Mouse (Mus musculus): ENCODE measurements around the gene Ddost. TPM values are rescaled to one million over a fixed set of nuclear protein-coding genes. Genes with fewer than 3 reads are reported as not detected.

Gene Ddost
- polyA plus RNA-seq, 1 experiment from 2014 or later = 386 TPM

- Histone ChIP-seq H3K9me3 (replicated peaks) (no peaks in the 10 kb centered on the region), H3K27me3 (no peaks in the 10 kb centered on the region), H3K4me1 (peaks cover 20% of the 10 kb centered on the region), H3K36me3 (no peaks in the 10 kb centered on the region), H3K4me2 (no peak overlapping the region), H3K9ac (no peak overlapping the region), H3K4me3 (replicated peaks) (no peak overlapping the region), H3K27ac (peak overlapping the region; percentile 68)
- no peak for ATAC-seq (replicated peaks; ENCODE audit: low FRiP score)
- WGBS = 36% methylated on average over 10 of the region's 10 CpGs
Observed at GRCm38 (mm10) chr4:138343341-138343837, 38.9 kb downstream of the Ddost start.

GRCm38 (mm10) chr4:138344891-138345545 is 40.5 kb downstream of the Ddost start:
- H3K27ac ChIP-seq = no peak overlapping the region
- H3K27me3 ChIP-seq = no peaks in the 10 kb centered on the region
- no peaks in the 10 kb centered on the region for H3K9me3 ChIP-seq (replicated peaks)
- peaks cover 20% of the 10 kb centered on the region for H3K4me1 ChIP-seq
- no peak overlapping the region for H3K4me3 ChIP-seq (replicated peaks)
- ATAC-seq (replicated peaks; ENCODE audit: low FRiP score) = no peak
- H3K9ac ChIP-seq = no peak overlapping the region
- 77% methylated on average over 9 of the region's 9 CpGs for WGBS
- no peak overlapping the region for H3K4me2 ChIP-seq
- H3K36me3 ChIP-seq = no peaks in the 10 kb centered on the region

- no peak for ATAC-seq (replicated peaks; ENCODE audit: low FRiP score)
- WGBS = 93% methylated on average over 1 of the region's 1 CpGs
- H3K9me3 ChIP-seq (replicated peaks) = 0 out of 2 replicates have a peak, but pooled peaks cover 4% of the 10 kb centered on the region
Observed at GRCm38 (mm10) chr4:138347280-138347679, 42.8 kb downstream of the Ddost start.

GRCm38 (mm10) chr4:138348716-138349115 is 44.2 kb downstream of the Ddost start:
- ATAC-seq (replicated peaks; ENCODE audit: low FRiP score) = no peak
- Histone ChIP-seq H3K9me3 (replicated peaks) (0 out of 2 replicates have a peak, but pooled peaks cover 4% of the 10 kb centered on the region), H3K4me3 (replicated peaks) (no peak overlapping the region), H3K36me3 (no peaks in the 10 kb centered on the region), H3K4me1 (peaks cover 7% of the 10 kb centered on the region), H3K4me2 (no peak overlapping the region), H3K27ac (no peak overlapping the region), H3K27me3 (no peaks in the 10 kb centered on the region), H3K9ac (no peak overlapping the region)
- WGBS = 79% methylated on average over 7 of the region's 7 CpGs

More at GRCm38 (mm10) chr4:138347280-138347679, 42.8 kb downstream of the Ddost start:
- Histone ChIP-seq H3K36me3 (no peaks in the 10 kb centered on the region), H3K4me2 (no peak overlapping the region), H3K9ac (no peak overlapping the region), H3K27ac (no peak overlapping the region), H3K27me3 (no peaks in the 10 kb centered on the region), H3K4me3 (replicated peaks) (no peak overlapping the region), H3K4me1 (peaks cover 18% of the 10 kb centered on the region)

GRCm38 (mm10) chr4:138351821-138352220 is 47.3 kb downstream of the Ddost start:
- Histone ChIP-seq H3K4me3 (replicated peaks) (no peak overlapping the region), H3K4me1 (no peaks in the 10 kb centered on the region), H3K4me2 (no peak overlapping the region), H3K9me3 (replicated peaks) (0 out of 2 replicates have a peak, but pooled peaks cover 4% of the 10 kb centered on the region), H3K27me3 (no peaks in the 10 kb centered on the region), H3K27ac (no peak overlapping the region), H3K9ac (no peak overlapping the region), H3K36me3 (no peaks in the 10 kb centered on the region)
- ATAC-seq (replicated peaks; ENCODE audit: low FRiP score) = no peak
- 91% methylated on average over 5 of the region's 5 CpGs for WGBS

GRCm38 (mm10) chr4:138352692-138353091 is 48.2 kb downstream of the Ddost start:
- Histone ChIP-seq H3K36me3 (no peaks in the 10 kb centered on the region), H3K4me1 (no peaks in the 10 kb centered on the region), H3K9me3 (replicated peaks) (0 out of 2 replicates have a peak, but pooled peaks cover 4% of the 10 kb centered on the region), H3K27me3 (no peaks in the 10 kb centered on the region), H3K4me2 (no peak overlapping the region), H3K4me3 (replicated peaks) (no peak overlapping the region), H3K9ac (no peak overlapping the region), H3K27ac (no peak overlapping the region)
- WGBS = 87% methylated on average over 6 of the region's 6 CpGs
- no peak for ATAC-seq (replicated peaks; ENCODE audit: low FRiP score)

- Histone ChIP-seq H3K4me2 (no peak overlapping the region), H3K9ac (no peak overlapping the region), H3K4me1 (no peaks in the 10 kb centered on the region), H3K9me3 (replicated peaks) (0 out of 2 replicates have a peak, but pooled peaks cover 4% of the 10 kb centered on the region), H3K4me3 (replicated peaks) (no peak overlapping the region), H3K27ac (no peak overlapping the region), H3K27me3 (no peaks in the 10 kb centered on the region), H3K36me3 (no peaks in the 10 kb centered on the region)
- 0 out of 2 replicates have a peak, but pooled peaks have one; percentile 22 for ATAC-seq (replicated peaks; ENCODE audit: low FRiP score)
- WGBS = 64% methylated on average over 10 of the region's 10 CpGs
Observed at GRCm38 (mm10) chr4:138353438-138354171, 49.1 kb downstream of the Ddost start.

GRCm38 (mm10) chr4:138355496-138355895 is 51.0 kb downstream of the Ddost start:
- Histone ChIP-seq H3K27ac (no peak overlapping the region), H3K27me3 (no peaks in the 10 kb centered on the region), H3K4me2 (no peak overlapping the region), H3K9me3 (replicated peaks) (0 out of 2 replicates have a peak, but pooled peaks cover 4% of the 10 kb centered on the region), H3K4me1 (no peaks in the 10 kb centered on the region), H3K4me3 (replicated peaks) (no peak overlapping the region), H3K9ac (no peak overlapping the region), H3K36me3 (no peaks in the 10 kb centered on the region)
- 88% methylated on average over 2 of the region's 2 CpGs for WGBS
- ATAC-seq (replicated peaks; ENCODE audit: low FRiP score) = no peak

- WGBS = 84% methylated on average over 8 of the region's 8 CpGs
- H3K4me1 ChIP-seq = peaks cover under 1% of the 10 kb centered on the region; the same call in 1 of the 2 replicates
- no peak overlapping the region for H3K4me3 ChIP-seq (replicated peaks)
- no peak overlapping the region for H3K4me2 ChIP-seq
- no peak for ATAC-seq (replicated peaks; ENCODE audit: low FRiP score)
- H3K27ac ChIP-seq = no peak overlapping the region
- 0 out of 2 replicates have a peak, but pooled peaks cover 3% of the 10 kb centered on the region for H3K27me3 ChIP-seq
- no peak overlapping the region for H3K9ac ChIP-seq
- 0 out of 2 replicates have a peak, but pooled peaks cover 4% of the 10 kb centered on the region for H3K9me3 ChIP-seq (replicated peaks)
- H3K36me3 ChIP-seq = no peaks in the 10 kb centered on the region
Observed at GRCm38 (mm10) chr4:138356141-138356540, 51.6 kb downstream of the Ddost start.

GRCm38 (mm10) chr4:138356551-138356950 is 52.0 kb downstream of the Ddost start:
- WGBS = 87% methylated on average over 12 of the region's 12 CpGs
- Histone ChIP-seq H3K9me3 (replicated peaks) (0 out of 2 replicates have a peak, but pooled peaks cover 1% of the 10 kb centered on the region), H3K4me3 (replicated peaks) (no peak overlapping the region), H3K4me1 (peaks cover 5% of the 10 kb centered on the region), H3K9ac (no peak overlapping the region), H3K36me3 (no peaks in the 10 kb centered on the region), H3K4me2 (no peak overlapping the region), H3K27me3 (0 out of 2 replicates have a peak, but pooled peaks cover 3% of the 10 kb centered on the region), H3K27ac (no peak overlapping the region)
- ATAC-seq (replicated peaks; ENCODE audit: low FRiP score) = no peak

- Histone ChIP-seq H3K27me3 (0 out of 2 replicates have a peak, but pooled peaks cover 3% of the 10 kb centered on the region), H3K36me3 (no peaks in the 10 kb centered on the region)
- WGBS = 81% methylated on average over 3 of the region's 3 CpGs
Observed at GRCm38 (mm10) chr4:138358176-138358575, 53.6 kb downstream of the Ddost start.

GRCm38 (mm10) chr4:138361370-138361821 is 56.9 kb downstream of the Ddost start:
- no peaks in the 10 kb centered on the region for H3K36me3 ChIP-seq
- H3K9me3 ChIP-seq (replicated peaks) = no peaks in the 10 kb centered on the region
- ATAC-seq (replicated peaks; ENCODE audit: low FRiP score) = no peak
- 0 out of 2 replicates have a peak, but pooled peaks cover 5% of the 10 kb centered on the region for H3K27me3 ChIP-seq
- peaks cover 10% of the 10 kb centered on the region for H3K4me1 ChIP-seq
- no peak overlapping the region for H3K9ac ChIP-seq
- H3K4me3 ChIP-seq (replicated peaks) = no peak overlapping the region
- peak overlapping the region; percentile 15; the same call in 1 of the 2 replicates for H3K4me2 ChIP-seq
- no peak overlapping the region for H3K27ac ChIP-seq
- 10% methylated on average over 11 of the region's 11 CpGs for WGBS

More at GRCm38 (mm10) chr4:138358176-138358575, 53.6 kb downstream of the Ddost start:
- Histone ChIP-seq H3K4me3 (replicated peaks) (no peak overlapping the region), H3K9me3 (replicated peaks) (no peaks in the 10 kb centered on the region), H3K4me1 (peaks cover 7% of the 10 kb centered on the region), H3K9ac (no peak overlapping the region), H3K4me2 (no peak overlapping the region), H3K27ac (no peak overlapping the region)
- ATAC-seq (replicated peaks; ENCODE audit: low FRiP score) = no peak
